ENCODE assay signal across 22 mouse cellular contexts in genomic region chr2:69082499-69083197, GRCm38 (mm10). TPM values are rescaled to one million over a fixed set of nuclear protein-coding genes. Genes with fewer than 3 reads are reported as not detected.
DNase-seq lines count a peak whose midpoint lies in the region; ATAC-seq and TF ChIP-seq lines count a peak whose summit lies in the region.
"Had no signal": no experiment of that assay in that cellular context is flagged by ENCODE, and none has a peak within 500 bp of the region (broad histone marks: within the 10 kb centered on the region; RNA-seq: fewer than 3 reads in every experiment).

No protein-coding gene starts in this region.

- no peak for TF ChIP-seq CTCF in gastrocnemius, adult 2 months (IDR thresholded peaks at IDR 0.05)
- no peak for TF ChIP-seq CTCF in olfactory bulb, adult 2 months (IDR thresholded peaks at IDR 0.05; ENCODE audit: insufficient read depth, low read depth, low read length)

- no peak overlapping the region for H3K4me2 ChIP-seq in midbrain, embryonic 15.5 days
- H3K4me2 ChIP-seq: embryonic facial prominence, embryonic 15.5 days; limb, embryonic 15.5 days; liver, embryonic 15.5 days; midbrain, embryonic 12.5 days; neural tube, embryonic 15.5 days had no signal

- H3K4me1 ChIP-seq in midbrain, embryonic 15.5 days, result peaks cover 18% of the 10 kb centered on the region
- H3K4me1 ChIP-seq in midbrain, embryonic 10.5 days, result peaks cover 13% of the 10 kb centered on the region
- peaks cover 16% of the 10 kb centered on the region; the same call in 1 of the 2 replicates for H3K4me1 ChIP-seq in olfactory bulb, adult 2 months (ENCODE audit: control insufficient read depth, insufficient read depth, low read length)
- H3K4me1 ChIP-seq: liver, embryonic 15.5 days had no signal

- H3K27ac ChIP-seq in gastrocnemius, adult 2 months, result no peak overlapping the region
- H3K27ac ChIP-seq in midbrain, embryonic 15.5 days, result peak overlapping the region; percentile 38; the same call in 1 of the 2 replicates
- no peak overlapping the region for H3K27ac ChIP-seq in midbrain, embryonic 10.5 days (replicated peaks)
- H3K27ac ChIP-seq in olfactory bulb, adult 2 months (ENCODE audit: insufficient read depth, low read depth, low read length), result peak overlapping the region; percentile 82
- H3K27ac ChIP-seq: embryonic facial prominence, embryonic 15.5 days; kidney, postnatal 0 days; limb, embryonic 15.5 days; liver, embryonic 15.5 days; macrophage; midbrain, embryonic 12.5 days; neural tube, embryonic 15.5 days had no signal

- 49% methylated on average over 8 of the region's 8 CpGs for WGBS in midbrain, embryonic 15.5 days
- WGBS in midbrain, embryonic 10.5 days, result 79% methylated on average over 8 of the region's 8 CpGs
- 40% methylated on average over 8 of the region's 8 CpGs for WGBS in olfactory bulb, adult 2 months

- H3K27me3 ChIP-seq in midbrain, embryonic 15.5 days (replicated peaks), result no peaks in the 10 kb centered on the region
- no peaks in the 10 kb centered on the region for H3K27me3 ChIP-seq in midbrain, embryonic 10.5 days (ENCODE audit: low read depth, poor library complexity, severe bottlenecking)
- H3K27me3 ChIP-seq: embryonic facial prominence, embryonic 15.5 days; limb, embryonic 15.5 days; liver, embryonic 15.5 days; midbrain, embryonic 12.5 days; neural tube, embryonic 15.5 days had no signal

- peak overlapping the region; percentile 33; the same call in 1 of the 2 replicates for H3K4me3 ChIP-seq in gastrocnemius, adult 2 months
- H3K4me3 ChIP-seq in midbrain, embryonic 15.5 days, result no peak overlapping the region
- no peak overlapping the region for H3K4me3 ChIP-seq in midbrain, embryonic 10.5 days
- H3K4me3 ChIP-seq in olfactory bulb, adult 2 months (ENCODE audit: insufficient read depth, low read depth, low read length), result no peak overlapping the region
- H3K4me3 ChIP-seq: embryonic facial prominence, embryonic 15.5 days; limb, embryonic 15.5 days; liver, embryonic 15.5 days; midbrain, embryonic 12.5 days; neural tube, embryonic 15.5 days had no signal

- ATAC-seq in midbrain, embryonic 15.5 days (replicated peaks), result no peak
- ATAC-seq: forebrain, postnatal 0 days had no signal

- TF ChIP-seq POLR2A in olfactory bulb, adult 2 months (IDR thresholded peaks at IDR 0.05; ENCODE audit: insufficient read depth, low read depth, low read length), result no peak

- no peaks in the 10 kb centered on the region for H3K9me3 ChIP-seq in midbrain, embryonic 15.5 days
- H3K9me3 ChIP-seq in midbrain, embryonic 10.5 days (replicated peaks), result no peaks in the 10 kb centered on the region
- H3K9me3 ChIP-seq: embryonic facial prominence, embryonic 15.5 days; limb, embryonic 15.5 days; liver, embryonic 15.5 days; midbrain, embryonic 12.5 days; neural tube, embryonic 15.5 days had no signal

- peak; percentile 32 to 41 for DNase-seq in cerebellum, adult 18-20 months
- no peak for DNase-seq in cerebellum, adult 11 months
- DNase-seq in gastrocnemius, adult 2 months, result no peak
- no peak for DNase-seq in gastrocnemius, postnatal 10 days
- DNase-seq in midbrain, embryonic 10.5 days (ENCODE audit: low spot score), result no peak
- DNase-seq in urinary bladder, postnatal 25 days (ENCODE audit: low spot score), result no peak
- DNase-seq: adrenal gland, adult 8-10 months; forebrain, postnatal 0 days; heart, adult 18-20 months; heart, postnatal 36 days; kidney, adult 11 months; right cerebral cortex, postnatal 4 days; thymus, adult 2 months had no signal

- no peaks in the 10 kb centered on the region for H3K36me3 ChIP-seq in midbrain, embryonic 15.5 days (replicated peaks)
- no peaks in the 10 kb centered on the region for H3K36me3 ChIP-seq in midbrain, embryonic 10.5 days
- H3K36me3 ChIP-seq: embryonic facial prominence, embryonic 15.5 days; limb, embryonic 15.5 days; liver, embryonic 15.5 days; midbrain, embryonic 12.5 days; neural tube, embryonic 15.5 days had no signal

- no peak overlapping the region for H3K9ac ChIP-seq in midbrain, embryonic 15.5 days
- H3K9ac ChIP-seq: embryonic facial prominence, embryonic 15.5 days; forebrain, postnatal 0 days; limb, embryonic 15.5 days; liver, embryonic 15.5 days; midbrain, embryonic 12.5 days; neural tube, embryonic 15.5 days had no signal

- intact Hi-C loops in gastrocnemius, adult 2 months (cut with DNase I), result no loop called here

RNA-seq across cellular contexts. Expression of gene Nostrin, which starts 53.0 kb away (rescaled TPM):
- total RNA-seq in gastrocnemius, adult 2 months (2021), result 1 to 10 TPM; 1.2 to 2.1 TPM
- total RNA-seq in gastrocnemius, postnatal 10 days (2021), result 1 to 10 TPM; 2.2 to 3.2 TPM
- 1.1 and 1.7 TPM in 2 replicates for polyA plus RNA-seq in midbrain, embryonic 15.5 days (2015; fragmentation: Nextera tagmentation; extraction: Ambion mirVana)
- 0.84 and 0.87 TPM in 2 replicates for polyA plus RNA-seq in midbrain, embryonic 10.5 days (2016; fragmentation: Nextera tagmentation; extraction: Ambion mirVana)
- not detected in 2 replicates for polyA plus RNA-seq in olfactory bulb, adult 2 months (2012; ENCODE audit: insufficient read depth, insufficient read length, low replicate concordance, missing spikeins)

Comparison
In these comparisons a context has a peak if more than half of its experiments do, and no peak if none do; other contexts are left out.
1. DNase-seq: peak in cerebellum, adult 18-20 months (2 of 2); none in cerebellum, adult 11 months (single experiment), gastrocnemius, adult 2 months (single experiment), gastrocnemius, postnatal 10 days (single experiment), midbrain, embryonic 10.5 days (single experiment) and urinary bladder, postnatal 25 days (single experiment).
2. H3K27ac ChIP-seq: peak in midbrain, embryonic 15.5 days (single experiment) and olfactory bulb, adult 2 months (single experiment); none in gastrocnemius, adult 2 months (single experiment) and midbrain, embryonic 10.5 days (single experiment).